18 mouse cellular contexts compared by ENCODE assay signal in the genomic region with DNA sequence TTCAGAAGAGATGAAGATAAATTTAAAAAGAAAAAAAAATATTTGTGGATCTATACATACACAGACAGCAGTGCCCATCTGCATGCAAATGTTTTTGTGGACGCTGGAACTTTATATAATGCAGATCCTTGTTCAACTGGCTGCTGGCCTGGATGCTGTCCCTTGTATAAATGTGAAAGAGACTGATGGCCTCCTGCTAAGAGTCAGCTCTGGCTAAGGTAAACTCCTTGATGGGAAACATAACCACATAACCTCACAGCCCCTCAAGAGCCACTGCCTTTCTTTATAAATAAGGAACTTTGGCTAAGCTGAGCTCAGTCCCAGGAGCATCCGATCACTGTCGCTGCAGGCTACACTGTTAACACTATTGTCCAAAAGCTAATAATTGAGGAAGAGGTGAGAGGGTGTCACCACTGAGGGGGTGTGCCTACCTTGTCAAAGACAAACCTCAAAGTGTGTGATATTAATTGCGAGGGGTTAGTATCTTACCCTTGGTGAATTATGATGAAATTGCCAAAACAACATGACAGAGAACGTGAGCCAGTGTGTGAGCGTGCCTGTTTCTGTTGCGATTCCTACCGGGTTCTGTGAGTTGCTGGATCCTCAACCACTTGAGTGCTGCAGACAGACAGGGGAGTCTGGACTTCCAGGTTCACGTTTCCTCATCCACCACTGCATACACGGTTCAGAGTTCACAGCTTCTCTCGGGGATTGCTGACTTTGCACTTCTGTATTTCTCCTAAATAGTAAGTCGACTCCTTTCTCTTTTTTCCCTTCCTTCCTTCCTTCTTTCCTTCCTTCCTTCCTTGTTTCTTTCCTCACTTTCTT.
DNase-seq lines count a peak whose midpoint lies in the region; ATAC-seq and TF ChIP-seq lines count a peak whose summit lies in the region.
"Had no signal": no experiment of that assay in that cellular context is flagged by ENCODE, and none has a peak within 500 bp of the region (broad histone marks: within the 10 kb centered on the region; RNA-seq: fewer than 3 reads in every experiment).

No protein-coding gene starts in this region.

- 34% methylated on average over 12 of the region's 12 CpGs for WGBS in intestine, embryonic 15.5 days
- WGBS in limb, embryonic 12.5 days, result 41% methylated on average over 12 of the region's 12 CpGs
- 31% methylated on average over 12 of the region's 12 CpGs for WGBS in stomach, postnatal 0 days
- 44% methylated on average over 12 of the region's 12 CpGs for WGBS in kidney, embryonic 16.5 days

- no peaks in the 10 kb centered on the region for H3K4me1 ChIP-seq in ES-E14 (ENCODE audit: control insufficient read depth in 2 of 2, insufficient read depth in 2 of 2, low read length in 2 of 2, poor library complexity in 1 of 2)
- H3K4me1 ChIP-seq in intestine, embryonic 15.5 days (replicated peaks), result peaks cover 28% of the 10 kb centered on the region; the same call in 1 of the 2 replicates
- peaks cover 37% of the 10 kb centered on the region for H3K4me1 ChIP-seq in limb, embryonic 12.5 days (replicated peaks)
- peaks cover 2% of the 10 kb centered on the region for H3K4me1 ChIP-seq in stomach, postnatal 0 days (replicated peaks; ENCODE audit: control insufficient read depth, insufficient read depth)
- H3K4me1 ChIP-seq in kidney, embryonic 16.5 days (ENCODE audit: insufficient read depth, low read length), result peaks cover 21% of the 10 kb centered on the region; the same call in 1 of the 2 replicates

- no peak overlapping the region for H3K9ac ChIP-seq in ES-E14 (ENCODE audit: insufficient read depth, low read depth, low read length, poor library complexity, severe bottlenecking)
- H3K9ac ChIP-seq in intestine, embryonic 15.5 days, result no peak overlapping the region
- H3K9ac ChIP-seq in limb, embryonic 12.5 days (replicated peaks), result no peak overlapping the region
- no peak overlapping the region for H3K9ac ChIP-seq in stomach, postnatal 0 days (ENCODE audit: low read length)
- no peak overlapping the region for H3K9ac ChIP-seq in kidney, embryonic 16.5 days (replicated peaks; ENCODE audit: low read length)
- H3K9ac ChIP-seq: embryonic facial prominence, embryonic 12.5 days; forebrain, embryonic 12.5 days; heart, embryonic 13.5 days; hindbrain, embryonic 15.5 days had no signal

- H3K4me2 ChIP-seq in intestine, embryonic 15.5 days (replicated peaks), result 0 out of 2 replicates have a peak overlapping the region, but pooled peaks have one; percentile 6
- no peak overlapping the region for H3K4me2 ChIP-seq in limb, embryonic 12.5 days
- H3K4me2 ChIP-seq in stomach, postnatal 0 days (replicated peaks; ENCODE audit: low read depth), result no peak overlapping the region
- H3K4me2 ChIP-seq in kidney, embryonic 16.5 days (replicated peaks; ENCODE audit: low read depth, low read length), result no peak overlapping the region
- H3K4me2 ChIP-seq: embryonic facial prominence, embryonic 12.5 days; forebrain, embryonic 12.5 days; heart, embryonic 13.5 days; hindbrain, embryonic 15.5 days had no signal

- intact Hi-C loops in gastrocnemius, postnatal 36 days (cut with DNase I), result no loop called here

- in situ Hi-C loops in ES-E14 (cut with MboI; ENCODE audit: low sequenced_read_pairs in 2 of 2, unreplicated experiment in 2 of 2), result no loop called here

- DNase-seq in ES-E14 (ENCODE audit: low read depth, low spot score), result no peak
- no peak for DNase-seq in stomach, postnatal 0 days (ENCODE audit: low spot score)
- DNase-seq in adrenal gland, postnatal 25 days, result no peak
- no peak for DNase-seq in gastrocnemius, postnatal 36 days
- DNase-seq: adrenal gland, postnatal 10 days; cerebellum, adult 11-12 months; cerebellum, postnatal 10 days; gastrocnemius, postnatal 10 days; heart, postnatal 36 days had no signal

- no peaks in the 10 kb centered on the region for H3K9me3 ChIP-seq in ES-E14 (ENCODE audit: control insufficient read depth, insufficient read depth, low read depth, low read length)
- H3K9me3 ChIP-seq in intestine, embryonic 15.5 days, result no peaks in the 10 kb centered on the region
- no peaks in the 10 kb centered on the region for H3K9me3 ChIP-seq in limb, embryonic 12.5 days
- H3K9me3 ChIP-seq in stomach, postnatal 0 days (ENCODE audit: control insufficient read depth, low read length), result no peaks in the 10 kb centered on the region
- H3K9me3 ChIP-seq in kidney, embryonic 16.5 days (ENCODE audit: low read length), result no peaks in the 10 kb centered on the region
- H3K9me3 ChIP-seq: embryonic facial prominence, embryonic 12.5 days; forebrain, embryonic 12.5 days; heart, embryonic 13.5 days; hindbrain, embryonic 15.5 days had no signal

- no peak overlapping the region for H3K27ac ChIP-seq in ES-E14 (ENCODE audit: insufficient read depth, low read depth, low read length, poor library complexity, severe bottlenecking)
- H3K27ac ChIP-seq in intestine, embryonic 15.5 days, result peak overlapping the region; percentile 60
- H3K27ac ChIP-seq in limb, embryonic 12.5 days, result 0 out of 2 replicates have a peak overlapping the region, but pooled peaks have one; percentile 35
- 0 out of 2 replicates have a peak overlapping the region, but pooled peaks have one; percentile 18 for H3K27ac ChIP-seq in stomach, postnatal 0 days (replicated peaks)
- no peak overlapping the region for H3K27ac ChIP-seq in kidney, embryonic 16.5 days (ENCODE audit: low read length)
- H3K27ac ChIP-seq: embryonic facial prominence, embryonic 12.5 days; forebrain, embryonic 12.5 days; heart, embryonic 13.5 days; hindbrain, embryonic 15.5 days had no signal

- no peaks in the 10 kb centered on the region for H3K36me3 ChIP-seq in ES-E14 (ENCODE audit: control insufficient read depth, insufficient read depth, low read length, poor library complexity, severe bottlenecking)
- H3K36me3 ChIP-seq in intestine, embryonic 15.5 days, result no peaks in the 10 kb centered on the region
- no peaks in the 10 kb centered on the region for H3K36me3 ChIP-seq in limb, embryonic 12.5 days
- no peaks in the 10 kb centered on the region for H3K36me3 ChIP-seq in stomach, postnatal 0 days (ENCODE audit: control insufficient read depth, insufficient read depth, low read length)
- no peaks in the 10 kb centered on the region for H3K36me3 ChIP-seq in kidney, embryonic 16.5 days (ENCODE audit: insufficient read depth, low read length)
- H3K36me3 ChIP-seq: embryonic facial prominence, embryonic 12.5 days; forebrain, embryonic 12.5 days; heart, embryonic 13.5 days; hindbrain, embryonic 15.5 days had no signal

- ATAC-seq in intestine, embryonic 15.5 days, result peak; percentile 66
- ATAC-seq in limb, embryonic 12.5 days (ENCODE audit: insufficient number of reproducible peaks, insufficient read depth, low FRiP score, low TSS enrichment, low read depth), result no peak
- ATAC-seq in stomach, postnatal 0 days (ENCODE audit: low FRiP score, low TSS enrichment), result no peak
- ATAC-seq in kidney, embryonic 16.5 days (ENCODE audit: low FRiP score, low TSS enrichment), result no peak
- ATAC-seq: forebrain, embryonic 16.5 days; inflammation-experienced regulatory T-cells, adult 6 months had no signal

- H3K4me3 ChIP-seq in ES-E14 (ENCODE audit: insufficient read depth in 1 of 2, low read depth in 1 of 2, low read length in 2 of 2, poor library complexity in 1 of 2, severe bottlenecking in 1 of 2), result no peak overlapping the region
- no peak overlapping the region for H3K4me3 ChIP-seq in intestine, embryonic 15.5 days (replicated peaks)
- H3K4me3 ChIP-seq in limb, embryonic 12.5 days (replicated peaks), result no peak overlapping the region
- H3K4me3 ChIP-seq in stomach, postnatal 0 days (ENCODE audit: low read depth, low read length), result no peak overlapping the region
- no peak overlapping the region for H3K4me3 ChIP-seq in kidney, embryonic 16.5 days (ENCODE audit: low read length)
- H3K4me3 ChIP-seq: embryonic facial prominence, embryonic 12.5 days; forebrain, embryonic 12.5 days; heart, embryonic 13.5 days; hindbrain, embryonic 15.5 days had no signal

- no peak for TF ChIP-seq EP300 in stomach, postnatal 0 days (optimal IDR thresholded peaks at IDR 0.05)

- H3K27me3 ChIP-seq in intestine, embryonic 15.5 days (replicated peaks), result no peaks in the 10 kb centered on the region
- H3K27me3 ChIP-seq in limb, embryonic 12.5 days, result peaks cover 4% of the 10 kb centered on the region
- no peaks in the 10 kb centered on the region for H3K27me3 ChIP-seq in stomach, postnatal 0 days (ENCODE audit: control insufficient read depth, insufficient read depth, low read length)
- no peaks in the 10 kb centered on the region for H3K27me3 ChIP-seq in kidney, embryonic 16.5 days (ENCODE audit: insufficient read depth, low read length)
- H3K27me3 ChIP-seq: embryonic facial prominence, embryonic 12.5 days; forebrain, embryonic 12.5 days; heart, embryonic 13.5 days; hindbrain, embryonic 15.5 days had no signal

- no peak for TF ChIP-seq CTCF in stomach, postnatal 0 days (IDR thresholded peaks at IDR 0.05; ENCODE audit: low read depth)

TF ChIP-seq in ES-E14, 5 proteins besides CTCF, POLR2A, EP300 and RAD21:
- TF ChIP-seq HCFC1 (IDR thresholded peaks at IDR 0.05; ENCODE audit: borderline replicate concordance, insufficient read depth, low read length) (no peak), CHD2 (IDR thresholded peaks at IDR 0.05; ENCODE audit: low read depth, low read length) (no peak), MAFK (IDR thresholded peaks at IDR 0.05; ENCODE audit: insufficient read depth, low read depth, low read length) (peak; percentile 74), ZNF384 (IDR thresholded peaks at IDR 0.05; ENCODE audit: low read depth, low read length) (no peak), ZC3H11A (IDR thresholded peaks at IDR 0.05; ENCODE audit: borderline replicate concordance, low read depth, low read length) (no peak)
TF ChIP-seq in ES-E14: peak in this region for 1.

Comparison
In these comparisons a context has a peak if more than half of its experiments do, and no peak if none do; other contexts are left out.
1. H3K27ac ChIP-seq: peak in intestine, embryonic 15.5 days (single experiment), limb, embryonic 12.5 days (single experiment) and stomach, postnatal 0 days (single experiment); none in ES-E14 (single experiment) and kidney, embryonic 16.5 days (single experiment).